Mouse (Mus musculus) ES-Bruce4 (cell line): Measurements from ENCODE around the gene Exosc6.

ENCODE experiments used
- EP300 ChIP-seq: IDR thresholded peaks from 2 replicates; pipeline ENCODE4 v1.6.1; 2011; ENCODE audit warnings: low read depth, low read length; ENCODE audit not compliant: insufficient read depth
- POLR2A ChIP-seq: IDR thresholded peaks from one replicate; pipeline ENCODE4 v1.8.1; 2011; ENCODE audit warnings: low read length; ENCODE audit not compliant: insufficient read depth

DNA sequence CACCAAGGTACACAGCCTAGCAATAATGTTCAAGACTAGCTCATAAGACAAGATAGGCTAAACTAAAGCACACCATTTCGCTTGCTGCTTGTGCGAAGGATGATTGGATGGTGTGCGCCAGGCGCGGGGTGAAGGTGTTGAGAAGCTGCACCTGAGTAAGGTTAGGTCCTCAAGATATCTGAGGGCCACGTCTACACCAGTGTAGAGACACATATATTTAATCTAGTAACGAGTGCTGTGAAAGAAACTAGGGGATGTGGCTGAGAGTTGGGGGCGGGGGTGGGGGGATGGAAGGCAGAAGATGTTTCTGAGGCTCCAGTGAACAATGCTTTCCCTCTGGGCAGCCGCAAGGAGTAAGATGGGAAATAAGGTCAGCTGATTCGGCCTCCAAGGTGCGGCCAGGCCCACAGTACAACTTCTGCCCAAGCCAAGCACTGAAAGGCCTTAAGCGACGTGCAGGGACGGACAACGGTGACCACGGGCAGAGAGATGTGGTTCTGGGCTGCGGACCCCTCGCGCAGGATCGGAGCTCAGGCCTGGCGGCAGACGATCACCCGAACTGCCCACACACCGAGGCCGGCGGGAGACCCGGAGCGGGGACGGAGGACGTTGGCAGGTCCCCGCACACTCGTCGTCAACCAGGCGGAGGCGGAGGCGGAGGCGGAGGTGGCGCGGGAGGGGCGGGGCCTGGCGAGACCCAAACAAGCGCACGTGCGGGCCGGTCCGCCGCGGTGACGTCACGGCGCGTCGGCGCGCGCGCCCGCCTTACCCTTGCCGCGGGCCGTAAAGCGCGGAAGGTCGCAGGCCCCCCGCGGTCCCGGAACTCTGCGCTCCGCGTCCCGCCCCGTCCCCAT is 38.0 kb downstream of the Exosc6 start, which contains the start of gene Pdpr:
- TF ChIP-seq EP300 (no peak), POLR2A (no peak)
